Mouse (Mus musculus) heart, adult 2 months (tissue): ENCODE measurements around the gene Myo18a. TPM values are rescaled to one million over a fixed set of nuclear protein-coding genes. Genes with fewer than 3 reads are reported as not detected.

Experiments
- DNase-seq, 2 experiments: peaks; one replicate each; pipeline ENCODE4 v3.0.0; 2021
- H3K27ac ChIP-seq: fragments of 200-600 bp; 2 replicates; pipeline ENCODE4 v1.8.1; 2022
- H3K27me3 ChIP-seq: fragments of 200-500 bp; 2 replicates; pipeline ENCODE4 v1.6.1; 2012; ENCODE audit warnings: mild to moderate bottlenecking, low read length, inconsistent platforms, mixed read lengths; ENCODE audit not compliant: control insufficient read depth, insufficient read depth
- H3K36me3 ChIP-seq: fragments of 200-500 bp; 2 replicates; pipeline ENCODE4 v1.6.1; 2012; ENCODE audit warnings: low read length, inconsistent platforms; ENCODE audit not compliant: control insufficient read depth, insufficient read depth
- H3K4me1 ChIP-seq: fragments of 200-500 bp; 2 replicates; pipeline ENCODE4 v1.6.1; 2011; ENCODE audit warnings: low read length; ENCODE audit not compliant: control insufficient read depth, insufficient read depth
- H3K4me3 ChIP-seq: fragments of 200-600 bp; 2 replicates; pipeline ENCODE4 v1.8.1; 2022
- H3K79me2 ChIP-seq: fragments of 200-500 bp; replicated peaks from 2 replicates; pipeline ENCODE4 v1.6.1; 2012; ENCODE audit warnings: mild to moderate bottlenecking, inconsistent platforms, low read length, moderate library complexity, mixed read lengths; ENCODE audit not compliant: control insufficient read depth, insufficient read depth
- H3K9ac ChIP-seq: fragments of 200-500 bp; 2 replicates; pipeline ENCODE4 v1.6.1; 2012; ENCODE audit warnings: low read depth, mild to moderate bottlenecking, control low read depth, inconsistent platforms, low read length, mixed read lengths
- CTCF ChIP-seq: fragments of 200-600 bp; IDR thresholded peaks from 2 replicates; pipeline ENCODE4 v1.8.1; 2022; ENCODE audit warnings: antibody characterized with exemption, mild to moderate bottlenecking, moderate library complexity
- EP300 ChIP-seq: fragments of 200-500 bp; IDR thresholded peaks from 2 replicates; pipeline ENCODE4 v1.6.1; 2011; ENCODE audit warnings: low read depth, low read length, control low read depth; ENCODE audit not compliant: insufficient read depth
- POLR2A ChIP-seq: fragments of 200-500 bp; IDR thresholded peaks from 2 replicates; pipeline ENCODE4 v1.6.1; 2011; ENCODE audit warnings: mild to moderate bottlenecking, low read depth, low read length, control low read depth; ENCODE audit not compliant: insufficient read depth
- WGBS: fragments of 180-500 bp; shearing (Covaris S2); methylation state at CpG from one replicate; pipeline ENCODE4 v1.1.7; 2018; 5-methylcytosine and 5-hydroxymethylcytosine counted together
- intact Hi-C: fragments of 180-260 bp; cut with DNase I; formaldehyde crosslinking; loops from one replicate; pipeline ENCODE4 v1.15.1; 2025
- polyA plus RNA-seq: library from polyadenylated mRNA; depleted of rRNA; stranded (reverse); fragments of >200 nt; gene quantifications from 2 replicates; pipeline ENCODE4 v1.2.3, GENCODE M21; 2012
- total RNA-seq, 2 experiments: library from RNA; stranded (reverse); gene quantifications; 2 replicates each; pipeline ENCODE4 v1.2.3; 2021

Myo18a gene
- total and polyA plus RNA-seq, 3 experiments = 98.6 to 274 (median 240) TPM

- peaks cover 4% of the 10 kb centered on the region for H3K36me3 ChIP-seq
- H3K27ac ChIP-seq = peak overlapping the region; percentile 81
- peak overlapping the region; percentile 19; the same call in 1 of the 2 replicates for H3K9ac ChIP-seq
- H3K4me1 ChIP-seq = peaks cover 49% of the 10 kb centered on the region
- intact Hi-C loops = no loop called here
- H3K79me2 ChIP-seq = no peaks in the 10 kb centered on the region
- H3K4me3 ChIP-seq = no peak overlapping the region
- TF ChIP-seq EP300 (no peak), POLR2A (no peak), CTCF (no peak)
- DNase-seq = no peak
- no peaks in the 10 kb centered on the region for H3K27me3 ChIP-seq
- WGBS = 54% methylated on average over 10 of the region's 10 CpGs
These were observed 20.2 kb downstream of the Myo18a start for GRCm38 (mm10) chr11:77783211-77783746.

- 31% methylated on average over 18 of the region's 18 CpGs for WGBS
- peaks cover 47% of the 10 kb centered on the region for H3K4me1 ChIP-seq
- peak overlapping the region; percentile 81 for H3K27ac ChIP-seq
- intact Hi-C loops = loop anchor here (2.0 kb wide), 1 partner anchor 17 kb away; no protein-coding TSS in a partner anchor
- peaks cover under 1% of the 10 kb centered on the region for H3K36me3 ChIP-seq
- H3K79me2 ChIP-seq = no peaks in the 10 kb centered on the region
- no peaks in the 10 kb centered on the region for H3K27me3 ChIP-seq
- no peak for TF ChIP-seq EP300
- peak; percentile 51 for TF ChIP-seq CTCF
- no peak overlapping the region; the same call in 1 of the 2 replicates for H3K4me3 ChIP-seq
- 0 out of 2 replicates have a peak overlapping the region, but pooled peaks have one; percentile 19 for H3K9ac ChIP-seq
- no peak for DNase-seq
These were observed 21.0 kb downstream of the Myo18a start for GRCm38 (mm10) chr11:77783747-77784646.

DNA sequence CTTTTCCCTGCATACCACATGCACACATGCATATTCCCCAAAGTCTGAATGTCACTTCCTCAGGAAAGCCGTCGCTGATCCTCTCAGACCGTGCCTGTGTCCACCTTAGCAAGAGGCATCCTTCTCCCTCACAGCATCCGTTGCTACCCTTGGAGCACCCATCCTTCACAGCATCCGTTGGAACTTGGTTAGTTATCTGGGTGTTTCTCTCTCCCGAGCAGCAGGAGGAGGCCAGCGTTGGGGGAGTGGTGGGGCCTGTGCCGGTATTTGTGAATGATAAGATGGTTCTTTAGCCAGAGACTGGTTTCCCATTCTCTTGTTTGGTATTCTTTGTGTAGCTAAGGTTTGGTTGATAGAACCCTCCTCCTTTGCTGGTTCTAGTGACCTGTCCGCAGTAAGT lies 21.8 kb downstream of the Myo18a start:
- H3K4me3 ChIP-seq = no peak overlapping the region
- no peak overlapping the region for H3K9ac ChIP-seq
- H3K27ac ChIP-seq = peak overlapping the region; percentile 81
- 37% methylated on average over 9 of the region's 9 CpGs for WGBS
- H3K4me1 ChIP-seq = peaks cover 43% of the 10 kb centered on the region
- no peak for TF ChIP-seq CTCF
- no peak for TF ChIP-seq POLR2A
- TF ChIP-seq EP300 = no peak
- no peaks in the 10 kb centered on the region for H3K79me2 ChIP-seq
- no peaks in the 10 kb centered on the region for H3K27me3 ChIP-seq
- no peaks in the 10 kb centered on the region for H3K36me3 ChIP-seq
- intact Hi-C loops = loop anchor here (2.0 kb wide), 1 partner anchor 18 kb away; no protein-coding TSS in a partner anchor
- no peak for DNase-seq

GRCm38 (mm10) chr11:77785396-77785767 lies 22.3 kb downstream of the Myo18a start:
- Histone ChIP-seq H3K4me3 (peak overlapping the region; percentile 1; the same call in 1 of the 2 replicates), H3K79me2 (no peaks in the 10 kb centered on the region), H3K36me3 (no peaks in the 10 kb centered on the region), H3K9ac (peak overlapping the region; percentile 2; the same call in 1 of the 2 replicates), H3K27me3 (no peaks in the 10 kb centered on the region), H3K27ac (peak overlapping the region; percentile 81), H3K4me1 (peaks cover 46% of the 10 kb centered on the region)
- 6% methylated on average over 5 of the region's 5 CpGs for WGBS
- intact Hi-C loops = loop anchor here (2.0 kb wide), 1 partner anchor 19 kb away; no protein-coding TSS in a partner anchor
- TF ChIP-seq POLR2A = no peak
- no peak for TF ChIP-seq CTCF
- TF ChIP-seq EP300 = no peak
- no peak for DNase-seq

DNA sequence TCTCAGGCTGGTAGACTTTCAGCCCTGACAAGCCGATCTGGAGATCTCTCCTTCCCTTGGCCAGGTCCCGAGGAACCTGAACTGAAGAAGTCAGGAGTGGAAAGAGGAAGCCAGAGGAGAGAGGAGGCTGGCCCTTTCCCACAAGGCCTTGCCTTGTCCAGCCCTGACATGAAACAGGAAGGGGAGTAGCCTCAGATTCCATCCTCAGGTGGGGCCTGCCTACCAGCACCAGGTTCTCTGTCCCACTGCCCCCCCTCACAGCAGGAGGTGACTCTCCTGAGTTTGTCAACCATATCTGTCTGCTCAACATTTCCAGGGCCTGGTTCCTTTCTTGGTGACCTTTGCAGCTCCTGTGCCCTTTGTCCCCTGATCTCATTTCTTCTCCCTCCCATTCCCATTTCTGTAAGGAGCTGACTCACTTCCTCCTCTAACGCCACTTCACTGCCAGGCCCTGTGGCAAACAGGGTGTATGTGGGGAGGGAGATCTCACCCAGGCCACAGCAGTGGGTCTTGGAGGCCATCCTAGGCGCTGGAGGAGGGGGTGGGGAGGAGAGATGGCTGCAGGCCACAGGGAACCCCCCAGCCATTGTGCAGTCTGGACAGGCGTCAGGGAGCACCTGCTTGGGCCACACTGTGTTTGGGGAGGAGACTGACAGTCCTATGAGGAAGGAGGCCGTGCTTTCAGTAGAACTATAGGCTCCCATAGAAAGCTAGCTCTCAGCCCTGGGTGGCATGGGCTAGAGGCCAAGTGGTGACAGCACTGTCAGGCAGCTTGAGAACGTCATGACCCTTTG lies 22.9 kb downstream of the Myo18a start:
- intact Hi-C loops = loop anchor here (2.0 kb wide), 1 partner anchor 19 kb away; no protein-coding TSS in a partner anchor
- Histone ChIP-seq H3K4me3 (peak overlapping the region; percentile 1; the same call in 1 of the 2 replicates), H3K27ac (peak overlapping the region; percentile 81), H3K27me3 (no peaks in the 10 kb centered on the region), H3K79me2 (no peaks in the 10 kb centered on the region), H3K4me1 (peaks cover 49% of the 10 kb centered on the region), H3K36me3 (no peaks in the 10 kb centered on the region), H3K9ac (peak overlapping the region; percentile 20)
- WGBS = 20% methylated on average over 7 of the region's 7 CpGs
- 0 out of 2 replicates have a peak, but pooled peaks have one; percentile 9 for TF ChIP-seq POLR2A
- 0 out of 2 replicates have a peak, but pooled peaks have one; percentile 13 for TF ChIP-seq EP300
- TF ChIP-seq CTCF = no peak
- DNase-seq = peak; percentile 63 to 74
